Mouse (Mus musculus): Measurements from ENCODE around the gene Echdc1. TPM values are rescaled to one million over a fixed set of nuclear protein-coding genes. Genes with fewer than 3 reads are reported as not detected.

Echdc1 gene
- polyA plus RNA-seq, 1 experiment from 2014 or later = 42.4 TPM

GRCm38 (mm10) chr10:29344232-29344631 is 31.3 kb downstream of the Echdc1 start:
- 87% methylated on average over 4 of the region's 4 CpGs for WGBS
- H3K27ac ChIP-seq (ENCODE audit: low read length) = no peak overlapping the region
- no peak for ATAC-seq (ENCODE audit: insufficient read depth, low FRiP score)

GRCm38 (mm10) chr10:29346638-29347037 is 33.7 kb downstream of the Echdc1 start:
- Histone ChIP-seq H3K9me3 (replicated peaks; ENCODE audit: control insufficient read depth, low read length) (no peaks in the 10 kb centered on the region), H3K4me2 (ENCODE audit: low read depth, low read length) (no peak overlapping the region), H3K4me3 (replicated peaks; ENCODE audit: low read length) (no peak overlapping the region), H3K4me1 (ENCODE audit: control insufficient read depth, insufficient read depth, low read length) (no peaks in the 10 kb centered on the region), H3K36me3 (ENCODE audit: control insufficient read depth, insufficient read depth, low read length) (peaks cover 10% of the 10 kb centered on the region), H3K9ac (ENCODE audit: low read length) (no peak overlapping the region), H3K27me3 (ENCODE audit: control insufficient read depth, insufficient read depth, low read length) (no peaks in the 10 kb centered on the region), H3K27ac (ENCODE audit: low read length) (no peak overlapping the region)
- ATAC-seq (ENCODE audit: insufficient read depth, low FRiP score) = no peak
- 91% methylated on average over 7 of the region's 7 CpGs for WGBS

More at GRCm38 (mm10) chr10:29344232-29344631, 31.3 kb downstream of the Echdc1 start:
- H3K4me2 ChIP-seq (ENCODE audit: low read depth, low read length) = no peak overlapping the region
- no peak overlapping the region for H3K4me3 ChIP-seq (replicated peaks; ENCODE audit: low read length)
- H3K4me1 ChIP-seq (ENCODE audit: control insufficient read depth, insufficient read depth, low read length) = no peaks in the 10 kb centered on the region
- no peaks in the 10 kb centered on the region for H3K27me3 ChIP-seq (ENCODE audit: control insufficient read depth, insufficient read depth, low read length)
- H3K9me3 ChIP-seq (replicated peaks; ENCODE audit: control insufficient read depth, low read length) = no peaks in the 10 kb centered on the region
- H3K9ac ChIP-seq (ENCODE audit: low read length) = no peak overlapping the region
- H3K36me3 ChIP-seq (ENCODE audit: control insufficient read depth, insufficient read depth, low read length) = peaks cover 10% of the 10 kb centered on the region

GRCm38 (mm10) chr10:29351420-29351819 is 38.5 kb downstream of the Echdc1 start:
- Histone ChIP-seq H3K4me3 (replicated peaks; ENCODE audit: low read length) (no peak overlapping the region), H3K4me1 (ENCODE audit: control insufficient read depth, insufficient read depth, low read length) (no peaks in the 10 kb centered on the region), H3K36me3 (ENCODE audit: control insufficient read depth, insufficient read depth, low read length) (peaks cover 7% of the 10 kb centered on the region), H3K9me3 (replicated peaks; ENCODE audit: control insufficient read depth, low read length) (no peaks in the 10 kb centered on the region), H3K27ac (ENCODE audit: low read length) (no peak overlapping the region), H3K9ac (ENCODE audit: low read length) (no peak overlapping the region), H3K4me2 (ENCODE audit: low read depth, low read length) (no peak overlapping the region), H3K27me3 (ENCODE audit: control insufficient read depth, insufficient read depth, low read length) (no peaks in the 10 kb centered on the region)
- ATAC-seq (ENCODE audit: insufficient read depth, low FRiP score) = no peak
- WGBS = 91% methylated on average over 2 of the region's 2 CpGs

GRCm38 (mm10) chr10:29352575-29352974 is 39.6 kb downstream of the Echdc1 start:
- no peak for ATAC-seq (ENCODE audit: insufficient read depth, low FRiP score)
- H3K36me3 ChIP-seq (ENCODE audit: control insufficient read depth, insufficient read depth, low read length) = no peaks in the 10 kb centered on the region; the same call in 1 of the 2 replicates
- H3K4me1 ChIP-seq (ENCODE audit: control insufficient read depth, insufficient read depth, low read length) = no peaks in the 10 kb centered on the region
- no peak overlapping the region for H3K27ac ChIP-seq (ENCODE audit: low read length)
- WGBS = 72% methylated on average over 3 of the region's 3 CpGs
- H3K4me2 ChIP-seq (ENCODE audit: low read depth, low read length) = no peak overlapping the region
- no peaks in the 10 kb centered on the region for H3K27me3 ChIP-seq (ENCODE audit: control insufficient read depth, insufficient read depth, low read length)
- H3K4me3 ChIP-seq (replicated peaks; ENCODE audit: low read length) = no peak overlapping the region
- no peaks in the 10 kb centered on the region for H3K9me3 ChIP-seq (replicated peaks; ENCODE audit: control insufficient read depth, low read length)
- no peak overlapping the region for H3K9ac ChIP-seq (ENCODE audit: low read length)

- H3K4me1 ChIP-seq (ENCODE audit: control insufficient read depth, insufficient read depth, low read length) = no peaks in the 10 kb centered on the region
- no peak overlapping the region for H3K27ac ChIP-seq (ENCODE audit: low read length)
- no peaks in the 10 kb centered on the region for H3K27me3 ChIP-seq (ENCODE audit: control insufficient read depth, insufficient read depth, low read length)
- H3K4me2 ChIP-seq (ENCODE audit: low read depth, low read length) = no peak overlapping the region
- ATAC-seq (ENCODE audit: insufficient read depth, low FRiP score) = no peak
- no peaks in the 10 kb centered on the region for H3K9me3 ChIP-seq (replicated peaks; ENCODE audit: control insufficient read depth, low read length)
- 52% methylated on average over 7 of the region's 7 CpGs for WGBS
- no peak overlapping the region for H3K4me3 ChIP-seq (replicated peaks; ENCODE audit: low read length)
- no peaks in the 10 kb centered on the region for H3K36me3 ChIP-seq (ENCODE audit: control insufficient read depth, insufficient read depth, low read length)
- H3K9ac ChIP-seq (ENCODE audit: low read length) = no peak overlapping the region
Measured at GRCm38 (mm10) chr10:29354183-29354582, 41.2 kb downstream of the Echdc1 start.

- Histone ChIP-seq H3K4me3 (replicated peaks; ENCODE audit: low read length) (peak overlapping the region; percentile 93), H3K9me3 (replicated peaks; ENCODE audit: control insufficient read depth, low read length) (no peaks in the 10 kb centered on the region), H3K4me1 (ENCODE audit: control insufficient read depth, insufficient read depth, low read length) (peaks cover 12% of the 10 kb centered on the region), H3K36me3 (ENCODE audit: control insufficient read depth, insufficient read depth, low read length) (no peaks in the 10 kb centered on the region), H3K9ac (ENCODE audit: low read length) (peak overlapping the region; percentile 97), H3K27me3 (ENCODE audit: control insufficient read depth, insufficient read depth, low read length) (no peaks in the 10 kb centered on the region), H3K4me2 (ENCODE audit: low read depth, low read length) (peak overlapping the region; percentile 83), H3K27ac (ENCODE audit: low read length) (peak overlapping the region; percentile 98)
- ATAC-seq (ENCODE audit: insufficient read depth, low FRiP score) = no peak
- WGBS = 2% methylated on average over 6 of the region's 6 CpGs
Measured at GRCm38 (mm10) chr10:29361095-29361463, 48.1 kb downstream of the Echdc1 start.

GRCm38 (mm10) chr10:29361464-29362196 is 48.7 kb downstream of the Echdc1 start:
- WGBS = under 1% methylated on average over 93 of the region's 100 CpGs
- H3K4me3 ChIP-seq (replicated peaks; ENCODE audit: low read length) = peak overlapping the region; percentile 93
- peaks cover 12% of the 10 kb centered on the region for H3K4me1 ChIP-seq (ENCODE audit: control insufficient read depth, insufficient read depth, low read length)
- no peaks in the 10 kb centered on the region for H3K36me3 ChIP-seq (ENCODE audit: control insufficient read depth, insufficient read depth, low read length)
- H3K27me3 ChIP-seq (ENCODE audit: control insufficient read depth, insufficient read depth, low read length) = no peaks in the 10 kb centered on the region
- no peaks in the 10 kb centered on the region for H3K9me3 ChIP-seq (replicated peaks; ENCODE audit: control insufficient read depth, low read length)
- ATAC-seq (ENCODE audit: insufficient read depth, low FRiP score) = peak; percentile 97
- peak overlapping the region; percentile 97 for H3K9ac ChIP-seq (ENCODE audit: low read length)
- H3K4me2 ChIP-seq (ENCODE audit: low read depth, low read length) = peak overlapping the region; percentile 83
- peak overlapping the region; percentile 98 for H3K27ac ChIP-seq (ENCODE audit: low read length)

- no peaks in the 10 kb centered on the region for H3K27me3 ChIP-seq (ENCODE audit: control insufficient read depth, insufficient read depth, low read length)
- H3K4me3 ChIP-seq (replicated peaks; ENCODE audit: low read length) = peak within 1 kb of the TSS; percentile 93
- H3K9me3 ChIP-seq (replicated peaks; ENCODE audit: control insufficient read depth, low read length) = no peaks in the 10 kb centered on the region
- H3K9ac ChIP-seq (ENCODE audit: low read length) = peak within 1 kb of the TSS; percentile 97
- H3K4me1 ChIP-seq (ENCODE audit: control insufficient read depth, insufficient read depth, low read length) = peaks cover 12% of the 10 kb centered on the region
- no peak for ATAC-seq (ENCODE audit: insufficient read depth, low FRiP score)
- WGBS = 7% methylated on average over 15 of the region's 15 CpGs
- peak within 1 kb of the TSS; percentile 83 for H3K4me2 ChIP-seq (ENCODE audit: low read depth, low read length)
- peak within 1 kb of the TSS; percentile 98 for H3K27ac ChIP-seq (ENCODE audit: low read length)
- H3K36me3 ChIP-seq (ENCODE audit: control insufficient read depth, insufficient read depth, low read length) = no peaks in the 10 kb centered on the region
Measured at GRCm38 (mm10) chr10:29362197-29362900, 49.4 kb downstream of the Echdc1 start, which contains the start of gene Rnf146. Gene Rnf146, minus strand, starts transcription at chr10:29362442.

- H3K4me2 ChIP-seq (ENCODE audit: low read depth, low read length) = no peak overlapping the region
- no peak for ATAC-seq (ENCODE audit: insufficient read depth, low FRiP score)
Measured at GRCm38 (mm10) chr10:29374065-29374464, 61.1 kb downstream of the Echdc1 start.

More at GRCm38 (mm10) chr10:29374065-29374464, 61.1 kb downstream of the Echdc1 start:
- Histone ChIP-seq H3K4me3 (replicated peaks; ENCODE audit: low read length) (no peak overlapping the region), H3K27ac (ENCODE audit: low read length) (no peak overlapping the region), H3K9ac (ENCODE audit: low read length) (no peak overlapping the region), H3K36me3 (ENCODE audit: control insufficient read depth, insufficient read depth, low read length) (no peaks in the 10 kb centered on the region), H3K27me3 (ENCODE audit: control insufficient read depth, insufficient read depth, low read length) (no peaks in the 10 kb centered on the region), H3K9me3 (replicated peaks; ENCODE audit: control insufficient read depth, low read length) (no peaks in the 10 kb centered on the region), H3K4me1 (ENCODE audit: control insufficient read depth, insufficient read depth, low read length) (no peaks in the 10 kb centered on the region)
- WGBS = 83% methylated on average over 5 of the region's 5 CpGs
